Mouse (Mus musculus) ES-E14 (cell line): ENCODE results near the gene Snx32.

ENCODE experiments used
- MAFK ChIP-seq: IDR thresholded peaks from 2 replicates; pipeline ENCODE4 v1.6.1; 2014; ENCODE audit warnings: mild to moderate bottlenecking, low read depth, low read length, inconsistent platforms; ENCODE audit not compliant: insufficient read depth
- ZC3H11A ChIP-seq: IDR thresholded peaks from 2 replicates; pipeline ENCODE4 v1.6.1; 2012; ENCODE audit warnings: low read depth, mild to moderate bottlenecking, inconsistent platforms, low read length, borderline replicate concordance
- ZNF384 ChIP-seq: IDR thresholded peaks from 2 replicates; pipeline ENCODE4 v1.6.1; 2012; ENCODE audit warnings: low read depth, low read length, inconsistent platforms

DNA sequence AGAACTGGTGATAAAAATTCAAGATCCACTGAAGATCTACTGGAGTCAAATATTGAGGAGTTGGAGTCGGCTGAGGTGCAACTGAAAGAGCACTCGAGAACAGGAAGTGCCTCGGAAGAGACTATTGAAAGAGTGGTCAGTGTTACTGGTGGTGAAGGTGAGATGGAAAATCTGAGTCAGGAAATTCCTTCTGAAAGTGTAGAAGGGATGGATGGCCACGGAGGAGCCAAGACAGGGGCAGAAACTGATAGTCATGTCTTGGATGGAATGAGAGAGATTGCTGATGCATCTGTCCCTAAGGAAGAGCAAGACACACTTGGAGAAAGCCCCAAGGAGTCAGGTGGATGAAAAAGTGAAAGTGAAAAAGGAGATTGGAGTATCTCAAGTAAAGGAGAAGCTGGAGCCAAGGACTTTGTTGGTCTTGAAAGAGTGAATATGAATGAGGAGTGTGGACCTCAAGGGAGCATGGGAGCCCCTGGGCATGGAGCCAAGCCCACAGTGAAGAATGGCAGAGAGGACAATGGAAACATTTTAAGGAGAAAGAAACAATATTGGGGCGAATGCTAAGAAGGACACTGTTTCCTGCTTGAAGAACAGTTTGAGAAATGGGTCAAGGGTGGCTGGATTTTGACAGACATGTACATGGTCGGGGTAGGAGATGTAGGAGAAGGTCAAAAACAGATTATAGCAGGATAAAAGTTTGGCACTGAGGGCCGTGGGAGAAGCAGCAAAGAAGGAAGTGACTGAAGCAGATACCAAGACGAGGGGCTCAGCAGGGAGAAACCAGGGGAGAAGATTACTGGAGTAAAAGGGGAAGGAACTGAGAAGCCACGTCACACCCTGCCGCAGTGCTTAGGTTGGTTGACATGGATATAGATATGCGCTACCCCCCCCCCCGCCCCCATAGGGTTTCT, 2.0 kb upstream of the Snx32 start:
- TF ChIP-seq ZC3H11A (no peak), ZNF384 (no peak), MAFK (no peak)
